Mouse (Mus musculus): ENCODE data around the gene Ublcp1.
A peak's percentile ranks its signal among the peaks of the same experiment; 100 is the strongest.
"Not testable (repeated sequence)": the region's sequence is repeated elsewhere in the genome, so short reads cannot be mapped to it uniquely, and the experiment has no call there.

Gene Ublcp1

DNA sequence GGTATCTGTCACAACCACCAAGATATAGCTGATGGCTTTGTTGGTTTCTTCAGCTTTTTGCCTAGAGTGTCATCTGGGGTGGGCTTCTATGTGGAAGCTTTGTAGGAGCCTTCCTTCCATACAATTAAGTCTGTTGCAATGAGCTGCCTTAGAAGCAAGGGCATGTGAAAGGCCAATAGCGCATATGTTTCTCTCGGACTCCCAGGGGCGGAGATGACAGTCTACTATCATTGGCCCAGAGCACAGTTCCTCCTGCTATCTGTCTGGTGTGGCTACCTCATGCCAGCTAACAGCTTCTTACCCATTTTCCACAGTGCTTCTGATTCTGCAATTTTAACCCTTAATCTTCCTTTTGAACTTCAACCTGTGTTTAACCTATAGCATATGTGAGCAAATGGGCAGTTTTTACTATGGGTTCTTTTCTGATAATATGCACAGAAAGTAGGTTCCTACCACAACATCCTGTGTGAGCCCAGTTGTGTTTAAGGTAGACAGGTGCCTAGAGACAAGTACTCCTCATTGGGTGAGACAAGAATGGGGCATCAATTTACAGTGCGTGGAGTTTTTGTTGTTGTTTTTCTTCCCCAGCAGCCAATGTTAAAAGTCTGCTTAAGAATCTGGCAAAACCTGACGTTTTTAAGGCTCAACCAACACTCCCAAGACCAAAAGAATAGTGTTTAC lies 24.5 kb upstream of the Ublcp1 start:
- no peak for DNase-seq (ENCODE audit: low spot score in 2 of 2)

DNA sequence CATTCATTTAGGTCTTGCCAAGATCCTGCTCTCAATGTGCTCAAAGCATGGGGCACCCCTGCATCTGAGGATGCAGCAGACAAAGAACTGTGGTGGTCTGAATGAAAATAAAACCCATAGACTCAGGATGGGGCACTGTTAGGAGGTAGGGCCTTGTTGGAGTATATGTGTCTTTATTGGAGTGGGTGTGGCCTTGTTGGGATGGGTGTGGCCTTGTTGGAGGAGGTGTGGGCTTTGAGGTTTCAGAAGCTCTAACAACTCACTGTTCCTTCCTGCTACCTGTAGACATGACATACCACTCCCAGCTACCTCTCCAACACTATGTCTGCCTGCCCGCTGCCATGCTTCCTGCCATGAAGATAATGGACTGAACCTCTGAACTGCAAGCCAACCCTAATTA lies 18.8 kb upstream of the Ublcp1 start:
- no peak for DNase-seq (ENCODE audit: low spot score in 2 of 2)

DNA sequence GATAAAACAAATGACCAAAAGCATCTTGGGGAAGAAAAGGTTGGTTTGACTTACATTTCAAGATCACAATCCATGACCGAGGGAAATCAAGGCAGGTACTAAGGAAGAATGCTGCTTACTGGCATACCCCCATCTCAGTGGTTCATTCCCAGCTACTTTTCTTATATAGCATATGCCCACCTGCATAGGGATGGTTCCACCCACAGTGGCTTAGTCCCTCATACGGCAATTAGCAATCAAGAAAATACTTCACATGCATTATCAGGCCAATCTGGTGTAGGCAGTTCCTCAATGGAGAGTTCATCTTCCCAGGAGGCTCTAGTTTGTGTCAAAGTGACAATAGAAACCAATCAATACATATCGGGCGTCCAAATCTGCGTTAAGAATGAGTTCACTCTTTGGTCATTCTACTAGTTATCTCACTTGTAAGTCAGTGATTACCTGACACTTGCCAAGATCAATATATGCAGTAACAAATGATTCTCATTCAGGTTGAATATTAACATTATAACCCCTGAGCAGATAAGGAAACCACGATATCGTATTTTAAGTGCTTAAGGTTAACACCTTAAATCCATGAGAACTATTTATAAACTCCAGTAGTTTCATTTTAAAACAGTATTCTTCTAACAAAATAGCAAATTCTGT lies 14.9 kb upstream of the Ublcp1 start:
- DNase-seq (ENCODE audit: low spot score in 2 of 2): no peak

DNA sequence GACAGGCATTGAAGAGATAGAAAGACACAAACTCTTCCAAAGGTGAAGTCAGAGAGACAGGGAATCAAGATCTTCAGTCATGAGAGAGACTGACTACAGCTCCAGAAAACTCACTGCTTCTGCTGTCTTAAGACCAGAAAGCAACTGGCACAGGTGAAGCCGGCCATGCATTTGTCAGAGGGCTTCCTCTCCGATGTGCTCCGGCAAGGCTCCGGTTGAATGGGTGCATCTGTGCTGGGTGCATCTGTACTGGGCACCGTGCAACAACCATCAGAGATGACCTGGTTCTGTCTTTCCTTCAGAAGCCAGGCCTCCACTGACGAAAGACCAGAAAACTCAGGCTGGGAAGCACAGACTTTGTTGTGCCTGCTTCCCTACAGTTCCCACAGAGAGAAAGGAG lies 9.9 kb upstream of the Ublcp1 start:
- DNase-seq (ENCODE audit: low spot score in 2 of 2): no peak

DNA sequence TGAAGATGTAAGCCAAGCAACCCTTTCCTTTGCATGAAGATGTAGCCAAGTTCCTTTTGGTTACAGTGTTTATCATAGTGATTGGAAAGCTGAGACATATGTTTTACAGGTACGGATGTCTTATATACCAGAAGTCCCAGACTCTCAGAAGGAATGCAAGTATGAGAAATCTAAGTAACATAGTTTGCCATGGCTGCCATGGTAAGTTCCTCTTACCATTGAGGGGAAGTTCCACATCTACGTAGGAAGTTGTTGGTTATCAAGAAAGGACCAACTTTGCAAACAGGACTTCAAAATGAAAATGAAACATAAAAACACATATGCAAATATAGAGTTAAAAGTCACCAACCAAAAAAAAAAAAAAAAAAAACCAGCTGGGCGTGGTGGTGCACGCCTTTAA lies 8.1 kb upstream of the Ublcp1 start:
- DNase-seq (ENCODE audit: low spot score in 2 of 2): no peak

DNA sequence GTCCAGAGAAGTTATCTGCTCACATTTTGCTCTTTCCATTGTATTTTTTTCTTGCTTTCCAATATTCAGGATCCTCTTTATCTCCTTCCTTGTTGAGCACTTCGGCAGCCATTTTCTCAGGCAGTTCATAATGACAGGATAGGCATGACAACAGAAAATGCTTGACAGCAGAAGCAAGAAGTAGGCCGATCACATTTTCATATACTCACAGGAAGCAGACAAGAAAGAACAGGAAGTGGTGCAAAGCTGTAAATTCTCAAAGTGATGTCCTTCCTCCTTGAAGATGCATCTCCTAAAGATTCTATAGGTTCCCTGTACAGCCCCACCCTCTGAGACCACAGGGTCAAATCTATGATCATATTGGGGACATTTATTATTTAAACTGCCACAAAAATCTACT lies 6.1 kb upstream of the Ublcp1 start:
- no peak for DNase-seq (ENCODE audit: low spot score in 2 of 2)

DNA sequence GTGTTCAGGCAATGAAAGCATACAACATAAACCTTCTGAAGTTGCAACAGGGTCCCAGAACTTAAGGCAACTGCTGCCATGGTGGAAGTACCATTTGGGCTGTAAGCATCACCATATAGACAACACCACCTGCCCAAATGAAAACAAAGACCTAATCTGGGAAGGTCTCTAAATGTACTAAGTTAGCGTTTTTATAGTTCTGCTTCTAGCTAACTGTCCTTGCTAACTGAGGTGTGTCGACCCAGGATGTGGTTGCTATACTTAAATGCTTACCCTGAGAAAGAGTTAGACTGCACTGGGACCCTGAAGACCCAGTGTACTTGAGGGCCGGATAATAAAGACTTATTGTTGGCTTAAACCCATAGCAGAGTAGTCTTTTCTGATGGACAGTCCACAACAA lies 5.2 kb upstream of the Ublcp1 start:
- no peak for DNase-seq (ENCODE audit: low spot score in 2 of 2)

DNA sequence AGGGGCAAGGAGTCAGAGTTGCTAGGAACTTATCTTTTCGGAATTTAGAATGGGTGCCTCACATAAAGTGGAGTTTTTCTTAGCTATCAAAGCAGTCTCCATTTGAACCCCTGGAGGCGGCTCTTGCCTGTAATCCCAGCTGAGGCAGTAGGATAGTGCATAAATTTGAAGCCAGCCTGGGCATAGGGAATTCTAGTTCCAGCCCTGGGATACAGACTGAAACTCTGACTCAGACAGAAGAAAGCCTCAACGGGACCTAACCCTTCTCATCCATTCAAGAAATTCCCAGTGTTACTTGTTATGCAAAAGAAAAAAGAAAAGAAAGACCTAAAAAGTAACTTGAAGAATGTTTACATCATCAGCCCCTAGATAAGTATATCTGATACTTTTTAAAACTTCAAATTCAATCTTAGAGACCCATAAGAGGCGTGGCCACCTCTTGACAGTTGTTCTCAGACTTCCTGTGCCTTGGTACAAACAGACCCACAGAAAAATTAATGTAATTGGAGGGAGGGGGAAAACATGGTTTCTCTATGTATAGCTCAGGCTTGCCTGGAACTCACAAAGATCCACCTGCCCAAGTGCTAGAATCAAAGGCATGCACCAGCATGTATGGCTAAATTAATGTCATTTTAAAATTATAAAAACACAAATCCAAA lies 1.2 kb upstream of the Ublcp1 start:
- no peak for DNase-seq (ENCODE audit: low spot score in 2 of 2)

DNA sequence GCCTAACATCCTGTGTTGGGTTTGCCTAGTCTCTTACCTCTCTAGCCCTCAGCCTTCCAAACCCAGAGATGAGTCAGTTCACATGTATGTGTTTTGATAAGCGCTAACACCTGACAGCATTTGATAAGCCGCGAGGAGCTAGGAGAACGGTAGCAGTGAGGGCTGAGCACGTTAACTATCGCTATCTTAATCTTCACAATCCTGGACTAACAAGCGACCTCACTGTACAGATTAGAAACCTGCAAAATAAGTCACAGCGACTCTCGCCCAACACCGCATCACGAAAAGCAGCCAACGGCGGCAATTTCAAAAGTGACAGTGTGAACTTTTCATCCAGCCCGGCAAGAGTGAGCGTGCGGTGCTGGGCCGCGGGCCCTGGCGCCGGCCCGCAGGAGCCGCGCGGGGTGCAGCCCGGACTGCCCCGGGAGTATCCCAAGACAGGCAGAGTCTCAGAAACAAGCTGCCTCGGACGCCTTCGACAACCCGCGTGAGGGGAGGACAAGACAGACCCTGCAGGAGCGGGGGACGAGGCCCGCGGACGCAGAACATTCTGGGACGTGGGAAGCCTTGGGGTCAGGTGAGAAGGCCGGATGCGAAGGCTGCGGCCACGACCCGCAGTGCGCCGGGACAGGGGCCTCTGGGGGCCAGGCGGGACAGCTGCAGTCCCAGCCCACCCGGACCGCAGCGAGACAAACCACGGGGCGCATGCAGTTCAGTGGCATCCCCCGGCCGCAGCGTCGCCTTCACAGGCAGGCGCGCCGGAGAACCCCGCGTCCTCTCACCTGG lies 459 bp downstream of the Ublcp1 start:
- DNase-seq (ENCODE audit: low spot score in 2 of 2): peak in 1 of 2 experiments; percentile 28

DNA sequence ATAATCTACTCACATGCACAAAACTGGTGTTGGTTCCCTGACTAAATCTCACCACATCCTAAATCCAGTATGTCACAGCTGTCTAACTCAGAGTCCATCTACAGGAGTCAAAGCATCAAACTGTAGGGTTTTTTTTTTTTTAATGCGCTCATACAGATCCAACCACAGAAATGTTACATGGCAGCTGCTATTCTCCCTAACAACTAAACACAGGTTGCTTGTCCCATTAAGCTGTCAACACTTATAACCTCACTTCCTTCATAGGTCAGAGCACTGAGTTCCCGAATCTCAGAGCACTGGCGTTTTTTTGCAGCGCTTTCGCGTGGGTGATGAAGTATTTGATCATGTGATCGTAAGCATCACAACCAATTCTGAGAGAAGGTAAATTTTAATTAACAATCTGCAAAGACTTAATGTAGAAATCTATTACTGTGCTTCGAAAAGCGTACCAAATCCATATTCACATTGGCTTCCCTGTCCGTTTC lies 1.9 kb downstream of the Ublcp1 start:
- no peak for DNase-seq (ENCODE audit: low spot score in 2 of 2)

DNA sequence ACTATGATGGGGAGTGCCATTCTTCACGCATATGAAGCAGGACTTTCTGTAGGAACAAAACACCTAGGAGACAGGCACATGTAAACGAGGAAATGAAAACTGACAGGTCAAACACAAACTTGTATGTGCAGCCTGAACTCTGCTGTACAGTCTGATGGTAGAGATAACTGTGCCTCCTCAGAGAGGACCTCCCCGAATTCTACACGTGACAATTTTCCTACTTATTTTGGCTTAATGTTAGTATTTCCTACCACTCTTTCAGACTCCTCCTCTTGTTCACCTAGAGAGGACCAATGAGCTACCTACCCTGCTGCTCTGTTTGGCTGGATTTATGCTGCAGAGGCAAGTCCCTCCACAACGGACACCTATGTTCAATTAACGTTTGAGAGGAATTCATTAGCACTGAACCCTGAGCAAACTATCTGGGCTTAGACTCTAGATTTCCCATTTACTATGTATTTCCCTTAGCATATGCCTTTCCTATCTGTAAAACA lies 3.3 kb downstream of the Ublcp1 start:
- no peak for DNase-seq (ENCODE audit: low spot score in 2 of 2)

DNA sequence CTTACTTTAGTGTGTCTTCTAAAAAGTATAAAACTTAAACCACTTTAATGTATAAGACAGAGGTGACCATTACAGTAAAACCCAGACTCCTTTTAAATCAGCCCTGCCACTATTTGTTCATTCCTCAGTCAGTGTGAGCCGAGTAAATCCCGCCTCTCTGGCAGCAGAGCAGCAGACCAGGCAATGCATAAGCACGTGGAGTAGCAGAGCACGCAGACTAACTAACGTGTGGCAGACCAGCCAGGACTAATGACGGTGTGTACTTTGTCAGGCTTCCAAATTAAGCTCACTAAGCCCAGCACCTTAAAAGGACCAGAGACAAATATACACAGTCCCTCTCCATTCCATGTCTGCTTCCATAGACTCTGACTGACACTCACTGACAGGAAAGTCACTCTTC lies 8.8 kb downstream of the Ublcp1 start:
- no peak for DNase-seq (ENCODE audit: low spot score in 2 of 2)

DNA sequence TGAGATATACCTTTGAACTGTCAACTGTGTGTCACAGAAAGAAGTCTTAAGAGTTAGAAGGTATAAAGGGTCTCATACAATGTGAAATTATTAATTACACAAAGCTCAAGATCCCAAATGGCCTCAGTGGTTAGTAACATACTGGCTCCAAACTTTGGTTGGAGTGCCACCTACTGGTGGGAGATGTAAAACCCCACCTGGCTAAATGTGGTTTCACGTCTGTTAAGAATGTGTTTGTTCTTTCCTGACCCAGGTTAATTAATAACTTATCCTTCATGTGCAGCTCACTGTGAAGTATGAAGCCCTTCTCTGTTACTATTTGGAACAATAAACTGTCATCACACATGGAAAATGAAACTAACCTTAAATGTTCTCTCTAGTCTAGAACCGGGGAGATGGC lies 16.9 kb downstream of the Ublcp1 start:
- peak; percentile 29 to 62 for DNase-seq (ENCODE audit: low spot score in 2 of 2)

DNA sequence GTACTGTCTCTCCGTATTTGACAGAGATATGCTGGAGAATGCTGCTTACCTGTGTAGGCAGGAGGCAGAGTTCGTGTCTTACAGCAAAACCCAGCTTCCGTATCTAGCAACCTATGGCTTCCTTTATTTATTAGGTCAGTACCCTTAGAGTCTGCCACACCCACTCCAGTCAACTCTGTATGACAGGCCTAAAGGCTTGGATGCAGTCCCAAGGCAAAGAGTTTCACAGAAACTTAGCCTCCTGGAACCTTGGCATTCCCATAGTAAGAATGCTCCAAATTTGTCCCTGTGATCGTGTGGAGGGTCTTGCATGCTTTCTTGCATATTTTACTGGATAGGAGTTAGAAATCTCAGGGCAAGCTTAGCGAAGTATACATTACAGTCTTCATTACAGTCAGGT lies 18.3 kb downstream of the Ublcp1 start:
- not testable (repeated sequence) for DNase-seq (ENCODE audit: low spot score in 2 of 2)

DNA sequence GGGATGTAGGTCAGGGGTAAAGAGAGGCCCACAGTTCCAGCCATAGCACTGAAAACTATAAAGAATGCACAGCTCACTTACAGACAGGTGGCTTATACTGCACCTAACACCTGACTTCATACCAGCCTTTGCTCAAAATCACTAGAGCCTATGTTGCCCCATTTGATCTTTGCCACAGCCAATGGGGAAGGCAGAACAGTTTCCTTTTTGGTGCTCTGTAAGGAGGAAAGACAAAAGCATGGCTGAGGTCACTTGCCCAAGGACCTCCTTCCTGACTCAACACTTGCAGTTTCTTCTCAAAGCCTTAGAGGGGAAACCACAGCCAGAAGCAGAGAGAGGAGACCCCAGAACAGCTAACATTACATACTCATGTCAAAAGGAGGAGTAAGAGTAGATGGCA lies 19.3 kb downstream of the Ublcp1 start:
- DNase-seq (ENCODE audit: low spot score in 2 of 2): no peak

DNA sequence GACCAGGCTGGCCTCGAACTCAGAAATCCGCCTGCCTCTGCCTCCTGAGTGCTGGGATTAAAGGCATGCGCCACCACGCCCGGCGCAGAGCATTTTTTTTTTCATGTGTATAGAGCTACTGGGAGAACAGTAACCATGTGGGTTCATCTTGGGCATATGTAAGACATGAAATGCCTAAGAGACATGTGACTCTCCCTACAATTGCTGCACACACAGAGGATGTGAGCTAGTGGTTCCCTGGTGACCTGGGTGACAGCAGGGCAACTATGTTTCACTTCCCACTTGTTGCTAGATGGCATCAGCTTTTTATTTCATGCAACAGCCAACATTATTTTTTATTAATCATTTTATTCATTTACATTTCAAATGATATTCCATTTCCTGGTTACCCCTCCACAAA lies 32.5 kb downstream of the Ublcp1 start:
- DNase-seq (ENCODE audit: low spot score in 2 of 2): no peak

DNA sequence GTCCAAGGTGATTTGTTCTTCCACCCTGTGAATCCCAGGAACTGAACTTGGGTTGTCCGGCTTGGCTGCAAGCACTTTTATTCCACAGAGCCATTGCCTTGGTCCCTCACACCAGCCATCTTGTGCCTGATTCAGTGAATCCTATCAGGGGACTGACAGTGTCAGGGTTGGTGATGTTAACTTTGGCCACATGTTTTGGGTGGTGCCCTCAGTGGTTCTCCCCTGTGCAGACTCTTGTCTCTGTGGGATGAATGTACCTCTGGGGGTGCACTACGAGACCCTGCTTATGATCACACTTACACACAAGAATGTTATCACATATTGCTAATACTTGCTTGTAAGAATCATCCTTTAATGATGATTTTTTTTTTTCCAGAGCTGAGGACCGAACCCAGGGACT lies 40.3 kb downstream of the Ublcp1 start:
- no peak for DNase-seq (ENCODE audit: low spot score in 2 of 2)

DNA sequence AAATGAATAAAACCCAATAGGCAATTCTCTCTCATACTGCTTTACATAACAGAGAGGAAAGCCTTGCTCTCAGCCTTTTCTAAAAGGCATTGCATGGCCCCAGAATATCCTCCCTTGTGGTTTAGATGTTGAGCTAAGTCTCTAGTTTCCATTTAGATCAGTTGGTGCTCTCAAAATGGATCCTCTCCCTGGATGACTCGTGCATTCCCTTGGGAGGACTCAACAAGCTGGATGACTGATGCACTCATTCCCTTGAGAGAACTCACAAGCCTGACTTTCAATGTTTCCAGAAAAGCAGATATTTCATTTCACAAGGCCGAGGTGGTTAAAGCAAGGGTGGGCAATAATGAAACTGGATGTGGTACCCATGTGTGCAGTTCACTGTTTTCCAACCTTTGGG lies 42.3 kb downstream of the Ublcp1 start:
- no peak for DNase-seq (ENCODE audit: low spot score in 2 of 2)

DNA sequence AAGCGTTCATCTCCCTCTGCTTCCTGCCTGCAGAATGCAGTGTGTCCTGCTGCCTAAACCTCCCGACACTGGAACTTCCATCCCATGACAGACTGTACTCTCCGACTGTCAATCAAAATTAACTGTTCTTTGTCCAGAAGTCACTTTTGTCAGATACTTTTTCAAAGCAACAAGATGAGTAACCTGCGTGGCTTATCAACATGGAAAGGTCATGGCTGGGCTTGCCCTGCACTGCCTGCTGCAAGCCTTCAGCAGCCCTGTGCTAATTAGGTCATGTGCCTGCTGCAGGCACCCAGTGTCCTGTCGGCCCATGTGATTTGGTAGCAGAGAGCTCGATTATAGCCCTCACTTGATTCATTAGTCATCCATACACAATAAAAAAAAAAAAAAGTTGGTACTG lies 44.7 kb downstream of the Ublcp1 start:
- no peak for DNase-seq (ENCODE audit: low spot score in 2 of 2)

DNA sequence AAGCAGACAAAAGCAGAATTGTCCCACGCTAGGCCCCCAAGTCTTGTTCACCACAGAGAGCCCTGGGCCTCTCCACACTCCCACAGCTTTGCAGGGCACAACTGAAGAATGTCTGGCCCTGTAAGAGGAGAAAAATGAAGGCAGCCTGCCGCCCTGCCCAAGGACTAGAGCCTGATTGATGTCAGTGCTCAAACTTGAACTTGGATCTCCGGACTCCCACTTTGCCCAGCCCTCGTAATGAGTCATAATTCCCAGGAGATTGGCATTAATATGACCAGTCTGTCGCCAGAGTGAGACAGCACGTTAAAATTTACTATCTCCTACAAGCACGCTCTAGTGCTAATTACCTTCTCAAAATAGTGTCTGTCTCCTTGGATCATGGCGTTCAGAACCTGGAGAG lies 45.3 kb downstream of the Ublcp1 start:
- DNase-seq (ENCODE audit: low spot score in 2 of 2): no peak

DNA sequence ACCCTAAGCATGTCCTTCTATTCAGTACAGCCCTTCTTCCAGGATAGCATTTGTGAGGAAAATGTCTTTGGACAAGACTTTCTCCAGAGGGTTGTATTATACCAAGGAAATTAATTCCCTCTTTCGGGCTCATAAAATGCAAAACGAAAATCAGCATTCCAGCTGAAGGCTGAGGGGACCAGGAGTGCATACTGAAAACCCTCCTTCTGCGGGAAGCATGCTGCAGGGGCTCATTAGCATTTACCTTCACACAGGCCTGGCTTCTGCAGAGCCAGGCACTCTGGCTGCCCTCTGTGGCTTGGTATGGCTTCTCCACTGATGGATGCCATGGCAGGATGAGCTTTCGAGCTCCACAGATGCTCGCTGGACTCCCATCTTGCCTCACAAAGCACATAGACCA lies 46.3 kb downstream of the Ublcp1 start:
- no peak for DNase-seq (ENCODE audit: low spot score in 2 of 2)

DNA sequence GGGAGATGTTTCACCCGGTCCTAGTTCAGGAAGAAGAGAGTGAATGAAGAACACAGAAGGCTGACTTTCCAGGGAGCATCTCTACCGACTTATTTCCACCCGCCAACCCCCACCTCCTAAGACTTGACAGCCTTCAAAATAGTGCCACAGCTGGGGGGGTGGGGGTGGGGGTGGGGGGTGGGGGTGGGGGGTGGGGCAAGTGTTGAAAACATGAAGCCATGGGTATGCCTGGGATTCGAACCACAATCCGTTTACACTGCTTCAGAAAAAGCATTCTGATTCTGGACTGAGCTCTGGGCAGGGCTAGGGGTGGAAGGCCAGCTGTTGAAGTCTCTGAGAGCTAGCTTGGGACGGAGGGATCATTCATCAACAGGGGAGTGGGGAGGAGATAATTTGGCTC lies 47.0 kb downstream of the Ublcp1 start:
- DNase-seq (ENCODE audit: low spot score in 2 of 2): no peak
